Mouse (Mus musculus): ENCODE results near the gene Bbs9.

DNA sequence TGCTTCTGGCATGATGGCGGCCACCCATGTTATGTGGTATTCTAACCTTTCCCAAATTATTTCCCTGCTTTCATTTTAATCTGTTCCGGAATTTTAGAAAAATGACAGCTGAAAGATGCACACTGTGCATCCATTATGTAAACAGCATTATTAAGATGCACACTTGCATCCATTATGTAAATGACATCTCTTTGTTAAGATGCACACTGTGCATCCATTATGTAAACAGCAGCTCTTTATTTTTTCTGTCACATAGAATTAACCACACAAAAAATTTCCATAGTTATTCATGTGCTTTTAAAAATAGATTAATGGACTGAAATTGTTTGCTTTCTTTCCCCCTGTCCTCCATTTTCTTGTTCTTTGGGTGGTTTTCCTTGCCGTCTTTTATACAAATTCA, 373.3 kb downstream of the Bbs9 start:
- TF ChIP-seq CTCF (IDR thresholded peaks at IDR 0.05; ENCODE audit: control insufficient read depth, insufficient read depth, insufficient read length) (no peak), CEBPB (IDR thresholded peaks at IDR 0.05; ENCODE audit: low read depth) (no peak), USF1 (IDR thresholded peaks at IDR 0.05; ENCODE audit: low read depth) (no peak), FOSL1 (IDR thresholded peaks at IDR 0.05; ENCODE audit: insufficient read depth, low read length, poor library complexity, severe bottlenecking) (no peak)
